Comparison of ENCODE assay signal across 8 mouse cellular contexts in genomic region chr5:74960840-74961543, GRCm38 (mm10).
DNase-seq lines count a peak whose midpoint lies in the region; ATAC-seq and TF ChIP-seq lines count a peak whose summit lies in the region.

No protein-coding gene starts in this region.

- H3K9me3 ChIP-seq in intestine, postnatal 0 days (ENCODE audit: control insufficient read depth), result no peaks in the 10 kb centered on the region
- no peaks in the 10 kb centered on the region for H3K9me3 ChIP-seq in liver, embryonic 14.5 days (ENCODE audit: control insufficient read depth, low read length)

- H3K36me3 ChIP-seq in intestine, postnatal 0 days (ENCODE audit: control insufficient read depth, insufficient read depth), result no peaks in the 10 kb centered on the region
- no peaks in the 10 kb centered on the region for H3K36me3 ChIP-seq in liver, embryonic 14.5 days (replicated peaks; ENCODE audit: control insufficient read depth, insufficient read depth, low read depth)

- no peaks in the 10 kb centered on the region for H3K4me1 ChIP-seq in intestine, postnatal 0 days (replicated peaks; ENCODE audit: control insufficient read depth, insufficient read depth, low read length)
- H3K4me1 ChIP-seq in liver, embryonic 14.5 days (replicated peaks; ENCODE audit: control insufficient read depth in 2 of 2, insufficient read depth in 2 of 2, low read length in 1 of 2), result peaks cover 0 to 4% of the 10 kb centered on the region in 2 experiments; a peak in 1 of 4 replicates

- H3K4me2 ChIP-seq in intestine, postnatal 0 days (replicated peaks; ENCODE audit: low read depth), result peak overlapping the region; percentile 45
- no peak overlapping the region for H3K4me2 ChIP-seq in liver, embryonic 14.5 days (ENCODE audit: low read depth)

- WGBS in intestine, postnatal 0 days, result 33% methylated on average over 14 of the region's 14 CpGs
- WGBS in liver, embryonic 14.5 days (ENCODE audit: insufficient replicate concordance), result 26% methylated on average over 14 of the region's 14 CpGs

- TF ChIP-seq CTCF in intestine, postnatal 0 days (IDR thresholded peaks at IDR 0.05; ENCODE audit: low read depth), result peak; percentile 90
- TF ChIP-seq CTCF in liver, embryonic 14.5 days (IDR thresholded peaks at IDR 0.05; ENCODE audit: low read depth), result peak; percentile 65

- TF ChIP-seq EP300 in liver, embryonic 14.5 days (IDR thresholded peaks at IDR 0.05; ENCODE audit: low read depth), result no peak

- H3K27ac ChIP-seq in intestine, postnatal 0 days (ENCODE audit: low read depth, low read length), result no peak overlapping the region; the same call in 1 of the 2 replicates
- no peak overlapping the region for H3K27ac ChIP-seq in liver, embryonic 14.5 days

- no peaks in the 10 kb centered on the region for H3K27me3 ChIP-seq in intestine, postnatal 0 days (replicated peaks; ENCODE audit: control insufficient read depth, insufficient read depth, low read length)
- H3K27me3 ChIP-seq in liver, embryonic 14.5 days (ENCODE audit: control insufficient read depth, insufficient read depth, low read length), result no peaks in the 10 kb centered on the region

- DNase-seq in NIH3T3 (ENCODE audit: low read depth), result peak; percentile 89
- peak; percentile 65 for DNase-seq in gastrocnemius, postnatal 10 days
- DNase-seq in liver, embryonic 14.5 days (ENCODE audit: low read depth in 3 of 3, low spot score in 3 of 3), result no peak
- peak; percentile 65 for DNase-seq in right cerebral cortex, postnatal 14 days

- no peak overlapping the region for H3K4me3 ChIP-seq in intestine, postnatal 0 days (ENCODE audit: low read depth, low read length)
- H3K4me3 ChIP-seq in liver, embryonic 14.5 days (ENCODE audit: insufficient read depth in 1 of 2, low read depth in 2 of 2, low read length in 2 of 2), result no peak overlapping the region

- no peak overlapping the region for H3K9ac ChIP-seq in intestine, postnatal 0 days (ENCODE audit: low read depth, low read length)
- H3K9ac ChIP-seq in liver, embryonic 14.5 days (replicated peaks), result no peak overlapping the region

- ATAC-seq in CD4-positive, CD25-positive, alpha-beta regulatory T cell, adult 4 months, result peak; percentile 47
- ATAC-seq in common myeloid progenitor, adult 5-6 weeks (replicated peaks; ENCODE audit: low read depth, poor library complexity, severe bottlenecking), result peak; percentile 62; the same call in 1 of the 2 replicates
- ATAC-seq in intestine, postnatal 0 days, result no peak
- no peak for ATAC-seq in liver, embryonic 14.5 days (ENCODE audit: insufficient read depth)
- ATAC-seq in megakaryocyte-erythroid progenitor cell, adult 5-6 weeks (replicated peaks; ENCODE audit: low FRiP score, low TSS enrichment, poor library complexity, severe bottlenecking), result no peak

Comparison
In these comparisons a context has a peak if more than half of its experiments do, and no peak if none do; other contexts are left out.
1. ATAC-seq: peak in CD4-positive, CD25-positive, alpha-beta regulatory T cell, adult 4 months (single experiment) and common myeloid progenitor, adult 5-6 weeks (single experiment); none in intestine, postnatal 0 days (single experiment), liver, embryonic 14.5 days (single experiment) and megakaryocyte-erythroid progenitor cell, adult 5-6 weeks (single experiment).
2. DNase-seq: peak in NIH3T3 (single experiment), gastrocnemius, postnatal 10 days (single experiment) and right cerebral cortex, postnatal 14 days (single experiment); none in liver, embryonic 14.5 days (0 of 3).